Mouse (Mus musculus) kidney, adult 2 months (tissue): ENCODE data around the gene Gm37240.

Experiments used
- CTCF ChIP-seq: fragments of 200-500 bp; conservative IDR thresholded peaks from 2 replicates; pipeline ENCODE4 v1.5.1; 2011; ENCODE audit warnings: low read depth, mild to moderate bottlenecking, control low read depth, low read length, moderate library complexity, mixed read lengths; ENCODE audit not compliant: insufficient read depth, insufficient read length
- POLR2A ChIP-seq: fragments of 200-500 bp; IDR thresholded peaks from one replicate; pipeline ENCODE4 v1.6.1; 2011; ENCODE audit warnings: low read depth, low read length, control low read depth

- no peak for TF ChIP-seq CTCF
- no peak for TF ChIP-seq POLR2A
These were observed 1112.3 kb downstream of the Gm37240 start for GRCm38 (mm10) chr3:84775067-84775423.
